Mouse (Mus musculus) forebrain, embryonic 14.5 days (tissue): ENCODE measurements around the gene Col27a1. TPM values are rescaled to one million over a fixed set of nuclear protein-coding genes. Genes with fewer than 3 reads are reported as not detected.
A peak's percentile ranks its signal among the peaks of the same experiment; 100 is the strongest.

ENCODE experiments used
- ATAC-seq: fragments of 200-750 bp; cut with Nextera tagmentation; 2 replicates; pipeline ENCODE4 v1.8.0; 2017; ENCODE audit warnings: mild to moderate bottlenecking, moderate library complexity
- DNase-seq: peaks from one replicate; pipeline ENCODE4 v3.0.0-alpha.2; 2015; ENCODE audit warnings: low spot score
- H3K27ac ChIP-seq: fragments of 300-500 bp; sonication (generic); 2 replicates; pipeline ENCODE4 v1.5.1; 2014; ENCODE audit warnings: low read depth, mild to moderate bottlenecking, control low read depth, low read length, moderate library complexity
- H3K27me3 ChIP-seq: fragments of 300-500 bp; sonication (generic); replicated peaks from 2 replicates; pipeline ENCODE4 v1.6.1; 2014; ENCODE audit warnings: low read length, control low read depth, mixed read lengths; ENCODE audit not compliant: control insufficient read depth, insufficient read depth
- H3K36me3 ChIP-seq: fragments of 300-500 bp; sonication (generic); 2 replicates; pipeline ENCODE4 v1.6.1; 2014; ENCODE audit warnings: low read length, control low read depth; ENCODE audit not compliant: control insufficient read depth, insufficient read depth
- H3K4me1 ChIP-seq: fragments of 300-500 bp; sonication (generic); 2 replicates; pipeline ENCODE4 v1.6.1; 2014; ENCODE audit warnings: antibody characterized with exemption, low read length, control low read depth; ENCODE audit not compliant: control insufficient read depth, insufficient read depth
- H3K4me2 ChIP-seq: fragments of 300-500 bp; sonication (generic); 2 replicates; pipeline ENCODE4 v1.6.1; 2014; ENCODE audit warnings: mild to moderate bottlenecking, control low read depth, low read length
- H3K4me3 ChIP-seq: fragments of 300-500 bp; sonication (generic); 2 replicates; pipeline ENCODE4 v1.5.1; 2014; ENCODE audit warnings: low read depth, low read length, control low read depth
- H3K9ac ChIP-seq: fragments of 300-500 bp; sonication (generic); 2 replicates; pipeline ENCODE4 v1.6.1; 2014; ENCODE audit warnings: mild to moderate bottlenecking, low read length, control low read depth, moderate library complexity
- H3K9me3 ChIP-seq: fragments of 300-500 bp; sonication (generic); replicated peaks from 2 replicates; pipeline ENCODE4 v1.6.1; 2016; ENCODE audit warnings: low read length, control low read depth, mixed read lengths; ENCODE audit not compliant: control insufficient read depth
- WGBS: fragments of 180-500 bp; shearing (Covaris S2); extraction: QIAGEN DNeasy Blood & Tissue Kit; methylation state at CpG from one replicate; pipeline ENCODE4 v1.1.7; 2014; 5-methylcytosine and 5-hydroxymethylcytosine counted together
- polyA plus RNA-seq: library from polyadenylated mRNA; unstranded; fragments of >200 nt; fragmentation: Nextera tagmentation; extraction: Ambion mirVana; gene quantifications from 2 replicates; pipeline ENCODE4 v1.2.1, GENCODE M21; 2014

Gene Col27a1
- polyA plus RNA-seq, 1 experiment from 2014 or later: 0.57 TPM

DNA sequence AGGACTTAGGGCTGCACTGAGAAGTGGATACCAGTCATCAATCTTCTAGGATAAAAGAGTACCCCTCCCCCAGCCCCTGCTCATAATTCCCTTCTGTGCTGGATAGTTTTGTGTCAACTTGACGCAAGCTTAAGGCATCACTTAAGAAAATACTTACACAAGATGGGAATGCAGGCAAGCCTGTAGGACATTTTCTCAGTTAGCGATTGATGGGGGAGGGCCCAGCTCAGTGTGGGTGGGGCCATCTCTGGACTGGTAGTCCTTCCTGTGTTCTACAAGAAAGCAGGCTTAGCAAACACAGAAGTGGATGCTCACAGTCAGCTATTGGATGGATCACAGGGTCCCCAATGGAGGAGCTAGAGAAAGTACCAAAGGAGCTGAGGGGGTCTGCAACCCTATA lies 19.4 kb upstream of the Col27a1 start:
- Histone ChIP-seq H3K27ac (no peak overlapping the region), H3K4me2 (no peak overlapping the region), H3K9ac (no peak overlapping the region), H3K4me1 (no peaks in the 10 kb centered on the region), H3K36me3 (no peaks in the 10 kb centered on the region), H3K9me3 (no peaks in the 10 kb centered on the region), H3K27me3 (no peaks in the 10 kb centered on the region), H3K4me3 (no peak overlapping the region)
- WGBS: 92% methylated on average over 2 of the region's 2 CpGs
- DNase-seq (no peak), ATAC-seq (no peak)

DNA sequence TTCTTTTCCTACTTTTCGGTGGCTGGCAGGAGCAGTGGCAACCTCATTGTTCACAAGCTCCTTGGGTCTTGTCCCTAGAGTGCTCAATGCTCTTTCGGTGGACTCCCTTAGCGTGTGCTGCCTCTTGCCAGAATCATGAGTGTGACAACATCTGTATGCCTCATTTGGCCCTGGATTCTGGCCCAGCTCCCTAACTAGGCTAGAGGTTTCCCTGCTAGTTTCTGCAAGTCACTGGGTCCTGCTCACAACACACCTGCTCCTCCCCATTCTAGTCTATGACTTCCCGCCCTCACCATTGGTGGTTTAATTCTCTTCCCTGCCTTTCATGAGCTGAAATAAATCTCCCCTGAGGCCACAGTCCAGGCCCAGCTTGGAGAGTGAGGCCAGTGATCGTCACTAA lies 14.4 kb upstream of the Col27a1 start:
- H3K27ac ChIP-seq: no peak overlapping the region
- no peaks in the 10 kb centered on the region for H3K4me1 ChIP-seq
- no peak overlapping the region for H3K4me2 ChIP-seq
- no peaks in the 10 kb centered on the region for H3K27me3 ChIP-seq
- WGBS: 88% methylated on average over 5 of the region's 5 CpGs
- no peaks in the 10 kb centered on the region for H3K36me3 ChIP-seq
- H3K4me3 ChIP-seq: no peak overlapping the region
- H3K9me3 ChIP-seq: no peaks in the 10 kb centered on the region
- DNase-seq: no peak
- no peak for ATAC-seq
- no peak overlapping the region for H3K9ac ChIP-seq

DNA sequence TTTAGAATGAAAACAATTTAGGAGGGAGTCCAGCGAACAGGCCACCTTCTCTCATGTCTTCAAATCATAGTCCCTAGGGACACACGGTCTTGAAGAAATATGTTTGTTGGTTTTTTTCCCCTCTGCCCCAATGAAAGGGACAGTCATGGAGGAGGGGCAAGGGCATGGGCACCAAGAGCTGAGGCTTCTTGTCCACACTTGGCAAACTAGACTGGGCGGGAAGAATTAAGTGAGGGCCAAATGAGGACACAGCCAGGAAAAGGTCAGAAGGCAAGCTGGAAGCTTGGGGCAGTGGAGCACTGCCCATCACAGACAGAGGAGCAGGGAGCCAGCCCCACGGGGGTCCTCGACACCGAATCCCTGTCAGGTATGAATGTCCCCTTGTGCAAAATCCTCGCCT lies 9.9 kb upstream of the Col27a1 start:
- DNase-seq (no peak), ATAC-seq (no peak)
- Histone ChIP-seq H3K27ac (no peak overlapping the region), H3K4me2 (no peak overlapping the region), H3K36me3 (no peaks in the 10 kb centered on the region), H3K27me3 (no peaks in the 10 kb centered on the region), H3K9ac (no peak overlapping the region), H3K4me3 (no peak overlapping the region), H3K9me3 (no peaks in the 10 kb centered on the region), H3K4me1 (no peaks in the 10 kb centered on the region)
- 90% methylated on average over 7 of the region's 7 CpGs for WGBS

DNA sequence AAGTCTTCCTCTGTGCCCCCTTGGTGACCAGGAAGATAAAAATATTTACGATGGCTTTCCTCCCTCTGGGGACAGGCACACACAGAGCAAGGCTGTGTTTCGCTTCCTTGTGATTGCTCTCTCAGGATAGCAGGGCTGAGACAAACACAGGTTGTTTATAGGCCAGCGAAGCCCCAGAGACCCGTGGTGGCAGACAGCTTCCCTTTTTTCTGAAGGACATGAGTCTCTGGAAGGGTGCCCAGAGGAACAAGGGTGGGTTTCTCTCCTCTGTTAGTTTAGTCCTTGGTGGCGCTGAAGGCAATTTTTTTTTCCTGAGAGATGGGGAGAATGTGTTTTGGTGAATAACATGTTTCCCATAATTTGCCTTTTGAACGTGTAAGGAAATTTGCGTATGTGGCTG lies 8.2 kb upstream of the Col27a1 start:
- DNase-seq (no peak), ATAC-seq (no peak)
- no peak overlapping the region for H3K27ac ChIP-seq
- no peaks in the 10 kb centered on the region for H3K27me3 ChIP-seq
- no peak overlapping the region for H3K4me3 ChIP-seq
- H3K9ac ChIP-seq: no peak overlapping the region
- 78% methylated on average over 7 of the region's 7 CpGs for WGBS
- no peaks in the 10 kb centered on the region for H3K36me3 ChIP-seq
- H3K4me2 ChIP-seq: no peak overlapping the region
- H3K9me3 ChIP-seq: no peaks in the 10 kb centered on the region
- H3K4me1 ChIP-seq: no peaks in the 10 kb centered on the region

DNA sequence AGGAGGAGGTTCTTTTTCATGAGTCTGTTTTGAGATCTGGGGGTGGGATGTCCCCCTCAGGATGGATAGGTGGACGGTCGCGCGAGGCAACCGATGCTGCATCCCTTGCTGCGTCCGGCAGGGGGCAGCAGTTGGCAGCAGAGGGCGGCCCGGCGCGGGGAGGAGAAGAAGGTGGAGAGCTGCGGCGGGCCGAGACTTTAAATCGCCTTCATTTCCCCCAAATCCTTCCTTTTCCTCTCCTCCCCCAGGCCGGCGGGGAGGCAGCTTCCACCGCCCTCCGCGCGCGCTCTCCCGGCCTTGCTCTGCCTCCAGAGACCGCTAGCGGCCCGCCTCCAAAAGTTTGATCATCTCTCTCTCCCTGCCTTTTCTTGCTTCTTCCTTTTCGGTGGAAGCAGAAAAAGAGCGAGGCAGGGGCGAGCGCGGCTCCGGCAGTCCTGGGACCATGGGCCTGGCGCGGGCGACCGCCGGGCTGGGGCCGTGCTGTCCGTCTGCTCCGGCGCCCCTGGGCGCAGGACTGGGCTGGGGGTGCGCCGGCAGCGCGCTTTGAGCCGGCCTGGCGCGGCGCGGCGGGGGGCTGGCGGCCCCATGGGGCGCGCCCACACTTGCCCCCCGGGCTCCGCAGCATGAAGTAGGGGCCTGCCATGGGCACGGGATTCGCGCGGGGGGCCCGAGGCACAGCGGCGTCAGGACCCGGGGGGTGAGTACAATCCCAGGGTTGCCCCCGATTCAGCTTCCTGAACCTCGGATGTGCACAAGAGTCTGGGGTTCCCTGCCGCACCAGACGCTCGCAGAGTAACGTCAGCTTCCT lies 1.6 kb downstream of the Col27a1 start:
- H3K36me3 ChIP-seq: no peaks in the 10 kb centered on the region
- H3K27me3 ChIP-seq: peaks cover 27% of the 10 kb centered on the region
- H3K4me3 ChIP-seq: peak overlapping the region; percentile 59
- under 1% methylated on average over 68 of the region's 71 CpGs for WGBS
- peaks cover 12% of the 10 kb centered on the region for H3K4me1 ChIP-seq
- H3K4me2 ChIP-seq: peak overlapping the region; percentile 100
- ATAC-seq (peak; percentile 73), DNase-seq (peak; percentile 72)
- H3K9ac ChIP-seq: peak overlapping the region; percentile 71
- no peaks in the 10 kb centered on the region for H3K9me3 ChIP-seq
- no peak overlapping the region for H3K27ac ChIP-seq

DNA sequence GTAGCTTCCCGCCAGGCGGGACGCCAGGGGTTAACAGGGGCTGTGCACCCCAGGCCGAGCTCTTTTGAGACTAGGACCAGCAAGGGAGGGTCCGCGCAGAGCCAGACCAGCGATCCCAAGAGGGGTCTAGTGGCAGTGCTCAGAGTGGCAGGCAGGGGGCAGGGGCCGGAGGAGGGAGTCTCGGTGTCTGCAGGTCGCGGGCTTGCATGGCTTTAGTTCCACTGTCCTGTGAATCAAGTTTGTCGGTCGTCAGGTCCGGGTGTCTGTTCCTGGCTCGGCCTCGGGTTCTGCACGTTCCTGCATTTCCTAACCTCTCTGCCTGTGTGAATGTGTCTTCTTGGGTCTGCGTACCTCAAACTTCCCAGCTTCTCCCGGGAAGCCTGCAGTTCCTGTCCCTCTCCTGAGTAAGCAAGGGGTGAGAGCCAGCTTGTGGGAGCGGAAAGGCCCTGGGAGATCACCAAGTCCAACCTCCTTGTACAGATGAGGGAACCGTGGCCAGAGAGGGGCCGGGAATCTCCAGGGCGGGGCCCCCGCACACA lies 2.3 kb downstream of the Col27a1 start:
- H3K4me3 ChIP-seq: peak overlapping the region; percentile 59
- WGBS: 2% methylated on average over 24 of the region's 24 CpGs
- peak overlapping the region; percentile 100 for H3K4me2 ChIP-seq
- no peaks in the 10 kb centered on the region for H3K9me3 ChIP-seq
- no peaks in the 10 kb centered on the region for H3K36me3 ChIP-seq
- H3K9ac ChIP-seq: peak overlapping the region; percentile 71
- peak; percentile 52 for DNase-seq
- H3K27me3 ChIP-seq: peaks cover 27% of the 10 kb centered on the region
- no peak overlapping the region for H3K27ac ChIP-seq
- ATAC-seq: peak; percentile 60
- H3K4me1 ChIP-seq: peaks cover 12% of the 10 kb centered on the region

DNA sequence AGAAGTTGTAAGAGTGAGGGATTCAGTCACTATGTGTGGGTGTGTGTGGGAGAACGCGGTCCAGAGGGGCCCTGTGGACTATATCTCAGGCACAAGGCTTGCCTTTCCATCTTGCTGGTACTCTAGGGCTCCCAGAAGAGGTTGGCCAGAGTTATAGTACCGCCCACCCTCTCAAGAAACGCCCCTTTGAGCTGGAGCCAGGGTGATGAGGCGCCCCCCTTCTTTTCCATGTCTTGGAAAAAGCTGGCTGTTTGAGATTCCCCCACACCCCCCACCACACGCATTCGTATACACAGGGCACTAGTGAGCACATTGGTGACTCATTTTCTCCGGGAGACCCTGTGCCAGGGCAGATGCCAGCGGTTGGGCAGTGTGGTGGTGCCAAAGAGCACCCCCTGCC lies 2.8 kb downstream of the Col27a1 start:
- Histone ChIP-seq H3K27me3 (peaks cover 27% of the 10 kb centered on the region), H3K4me2 (peak overlapping the region; percentile 100), H3K36me3 (no peaks in the 10 kb centered on the region), H3K9me3 (no peaks in the 10 kb centered on the region), H3K9ac (no peak overlapping the region), H3K4me1 (peaks cover 12% of the 10 kb centered on the region), H3K27ac (no peak overlapping the region), H3K4me3 (peak overlapping the region; percentile 59)
- peak; percentile 30 for ATAC-seq
- peak; percentile 39 for DNase-seq
- 23% methylated on average over 9 of the region's 9 CpGs for WGBS

DNA sequence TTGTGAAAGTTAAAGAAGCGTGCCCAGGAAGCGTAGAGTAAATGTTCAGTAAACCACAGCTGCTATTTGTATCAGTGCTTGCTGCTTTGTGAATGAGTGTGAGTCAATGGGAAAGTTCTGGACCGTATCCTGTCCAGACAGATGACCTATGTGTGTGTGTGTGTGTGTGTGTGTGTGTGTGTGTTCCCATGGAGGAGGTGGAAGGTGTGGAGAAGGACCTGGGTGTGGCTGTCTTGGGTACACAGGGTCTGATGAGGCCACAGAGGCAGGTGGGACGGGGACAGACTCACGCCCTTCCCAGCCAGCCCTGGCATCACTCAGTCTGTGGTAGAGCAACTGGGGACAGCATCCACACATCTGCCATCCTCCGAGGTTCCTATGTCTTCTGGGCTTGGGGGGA lies 3.7 kb downstream of the Col27a1 start:
- 95% methylated on average over 6 of the region's 6 CpGs for WGBS
- Histone ChIP-seq H3K4me1 (peaks cover 12% of the 10 kb centered on the region), H3K9ac (no peak overlapping the region), H3K4me2 (no peak overlapping the region), H3K27me3 (peaks cover 25% of the 10 kb centered on the region), H3K36me3 (no peaks in the 10 kb centered on the region), H3K27ac (no peak overlapping the region), H3K9me3 (no peaks in the 10 kb centered on the region), H3K4me3 (no peak overlapping the region)
- ATAC-seq: no peak
- DNase-seq: no peak

DNA sequence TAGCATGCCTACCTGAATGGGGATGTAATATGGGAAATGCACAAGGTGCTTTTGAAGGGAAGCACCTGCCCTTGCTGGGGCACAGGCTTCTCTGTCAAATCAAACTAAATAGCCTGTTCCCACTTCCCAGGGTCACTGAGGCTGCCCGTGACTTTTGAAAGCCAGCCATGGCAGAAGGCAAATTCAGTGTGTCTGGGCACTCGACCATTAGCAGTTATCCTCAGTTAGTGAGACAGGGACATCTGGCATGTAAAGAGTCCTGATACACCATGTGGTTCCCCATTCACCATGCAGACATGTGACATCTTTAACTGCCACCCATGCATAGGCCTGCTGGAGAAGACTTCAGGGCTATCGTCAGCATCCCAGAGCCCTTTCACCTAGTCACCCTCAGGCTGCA lies 5.3 kb downstream of the Col27a1 start:
- Histone ChIP-seq H3K4me2 (no peak overlapping the region), H3K36me3 (no peaks in the 10 kb centered on the region), H3K4me1 (peaks cover 8% of the 10 kb centered on the region; the same call in 1 of the 2 replicates), H3K9me3 (no peaks in the 10 kb centered on the region), H3K27me3 (peaks cover 9% of the 10 kb centered on the region), H3K27ac (no peak overlapping the region), H3K9ac (no peak overlapping the region), H3K4me3 (no peak overlapping the region)
- WGBS: 80% methylated on average over 3 of the region's 3 CpGs
- no peak for DNase-seq
- no peak for ATAC-seq
